Mouse (Mus musculus) bone marrow macrophage, adult 2 months (primary cell): Measurements from ENCODE around the gene Pdcd4.

Source experiments
- CTCF ChIP-seq: IDR thresholded peaks from 2 replicates; pipeline ENCODE4 v1.5.1; 2012; ENCODE audit warnings: low read depth, mild to moderate bottlenecking, low read length, moderate library complexity
- POLR2A ChIP-seq: IDR thresholded peaks from 2 replicates; pipeline ENCODE4 v1.6.1; 2012; ENCODE audit warnings: mild to moderate bottlenecking, low read depth, low read length, borderline replicate concordance

- no peak for TF ChIP-seq POLR2A
- TF ChIP-seq CTCF = no peak
Measured at GRCm38 (mm10) chr19:53971938-53972337, 79.9 kb downstream of the Pdcd4 start.
